In genomic region chr15:103537822-103538213, GRCm38 (mm10) we compare ENCODE assay signal across 8 mouse cellular contexts. TPM values are rescaled to one million over a fixed set of nuclear protein-coding genes. Genes with fewer than 3 reads are reported as not detected.
DNase-seq lines count a peak whose midpoint lies in the region; ATAC-seq and TF ChIP-seq lines count a peak whose summit lies in the region.

Ppp1r1a (minus strand) TSS chr15:103538003.

- H3K27me3 ChIP-seq in embryonic facial prominence, embryonic 10.5 days (replicated peaks; ENCODE audit: low read depth, poor library complexity, severe bottlenecking), result peaks cover 65% of the 10 kb centered on the region
- peaks cover 8% of the 10 kb centered on the region for H3K27me3 ChIP-seq in heart, adult 2 months (ENCODE audit: control insufficient read depth, insufficient read depth, low read length)
- H3K27me3 ChIP-seq in kidney, embryonic 15.5 days, result peaks cover 43% of the 10 kb centered on the region
- peaks cover 19% of the 10 kb centered on the region for H3K27me3 ChIP-seq in neural tube, embryonic 12.5 days (replicated peaks)

- no peak for TF ChIP-seq EP300 in heart, adult 2 months (IDR thresholded peaks at IDR 0.05; ENCODE audit: insufficient read depth, low read depth, low read length)

- ATAC-seq in kidney, embryonic 15.5 days (replicated peaks; ENCODE audit: low FRiP score), result peak; percentile 78
- ATAC-seq in neural tube, embryonic 12.5 days (ENCODE audit: low FRiP score, low read depth), result peak; percentile 85
- ATAC-seq in megakaryocyte progenitor cell, adult 5-6 weeks (replicated peaks; ENCODE audit: poor library complexity), result no peak; the same call in 1 of the 2 replicates

- H3K4me3 ChIP-seq in embryonic facial prominence, embryonic 10.5 days, result peak within 1 kb of the TSS; percentile 75
- H3K4me3 ChIP-seq in heart, adult 2 months, result peak within 1 kb of the TSS; percentile 50
- peak within 1 kb of the TSS; percentile 69 for H3K4me3 ChIP-seq in kidney, embryonic 15.5 days (replicated peaks)
- peak within 1 kb of the TSS; percentile 56 for H3K4me3 ChIP-seq in neural tube, embryonic 12.5 days

- TF ChIP-seq POLR2A in heart, adult 2 months (IDR thresholded peaks at IDR 0.05; ENCODE audit: insufficient read depth, low read depth, low read length), result no peak

- H3K4me2 ChIP-seq in kidney, embryonic 15.5 days, result peak within 1 kb of the TSS; percentile 92
- H3K4me2 ChIP-seq in neural tube, embryonic 12.5 days (replicated peaks), result peak within 1 kb of the TSS; percentile 95

- DNase-seq in layer of hippocampus, adult 11-12 months (ENCODE audit: low spot score), result peak; percentile 64
- no peak for DNase-seq in layer of hippocampus, adult 9-10 months (ENCODE audit: low spot score)
- DNase-seq in embryonic facial prominence, embryonic 10.5 days (ENCODE audit: low spot score), result peak; percentile 88
- DNase-seq in heart, adult 2 months, result peak; percentile 44 to 53
- peak; percentile 35 for DNase-seq in liver

- no peaks in the 10 kb centered on the region for H3K79me2 ChIP-seq in heart, adult 2 months (replicated peaks; ENCODE audit: control insufficient read depth, insufficient read depth, low read length)

- H3K9me3 ChIP-seq in embryonic facial prominence, embryonic 10.5 days, result no peaks in the 10 kb centered on the region
- no peaks in the 10 kb centered on the region for H3K9me3 ChIP-seq in kidney, embryonic 15.5 days (replicated peaks)
- no peaks in the 10 kb centered on the region for H3K9me3 ChIP-seq in neural tube, embryonic 12.5 days

- intact Hi-C loops in heart, adult 2 months (cut with DNase I), result no loop called here

- no peak for TF ChIP-seq CTCF in heart, adult 2 months (IDR thresholded peaks at IDR 0.05)

- H3K4me1 ChIP-seq in embryonic facial prominence, embryonic 10.5 days, result peaks cover 30% of the 10 kb centered on the region
- no peaks in the 10 kb centered on the region for H3K4me1 ChIP-seq in heart, adult 2 months (ENCODE audit: control insufficient read depth, insufficient read depth, low read length)
- H3K4me1 ChIP-seq in kidney, embryonic 15.5 days, result peaks cover 42% of the 10 kb centered on the region
- H3K4me1 ChIP-seq in neural tube, embryonic 12.5 days, result peaks cover 14% of the 10 kb centered on the region

- H3K9ac ChIP-seq in heart, adult 2 months (ENCODE audit: low read depth, low read length), result peak within 1 kb of the TSS; percentile 5
- H3K9ac ChIP-seq in kidney, embryonic 15.5 days, result peak within 1 kb of the TSS; percentile 53
- peak within 1 kb of the TSS; percentile 51 for H3K9ac ChIP-seq in neural tube, embryonic 12.5 days

- H3K36me3 ChIP-seq in embryonic facial prominence, embryonic 10.5 days (replicated peaks), result no peaks in the 10 kb centered on the region
- no peaks in the 10 kb centered on the region for H3K36me3 ChIP-seq in heart, adult 2 months (ENCODE audit: control insufficient read depth, insufficient read depth, low read length)
- no peaks in the 10 kb centered on the region for H3K36me3 ChIP-seq in kidney, embryonic 15.5 days
- no peaks in the 10 kb centered on the region for H3K36me3 ChIP-seq in neural tube, embryonic 12.5 days

- WGBS in embryonic facial prominence, embryonic 10.5 days, result under 1% methylated on average over 36 of the region's 36 CpGs
- WGBS in heart, adult 2 months, result under 1% methylated on average over 36 of the region's 36 CpGs
- WGBS in kidney, embryonic 15.5 days, result under 1% methylated on average over 36 of the region's 36 CpGs
- 0% methylated on average over 36 of the region's 36 CpGs for WGBS in neural tube, embryonic 12.5 days

- peak within 1 kb of the TSS; percentile 74 for H3K27ac ChIP-seq in embryonic facial prominence, embryonic 10.5 days (replicated peaks)
- H3K27ac ChIP-seq in heart, adult 2 months, result no peak within 1 kb of the TSS
- no peak within 1 kb of the TSS; the same call in 1 of the 2 replicates for H3K27ac ChIP-seq in kidney, embryonic 15.5 days
- no peak within 1 kb of the TSS for H3K27ac ChIP-seq in neural tube, embryonic 12.5 days

RNA-seq across cellular contexts. Expression of gene Ppp1r1a, which starts in this region (rescaled TPM):
- polyA plus RNA-seq in embryonic facial prominence, embryonic 10.5 days (2016; fragmentation: Nextera tagmentation; extraction: Ambion mirVana), result 14.3 and 16.4 TPM in 2 replicates
- total RNA-seq in heart, adult 2 months (2021), result 10 to 100 TPM in 1 of 2 experiments, 1 to 10 TPM in 1; 9.0 to 11.6 TPM
- 3.2 and 5.7 TPM in 2 replicates for polyA plus RNA-seq in heart, adult 2 months (2012; rRNA removed)
- polyA plus RNA-seq in kidney, embryonic 15.5 days (2015; fragmentation: Nextera tagmentation; extraction: Ambion mirVana), result 18.9 and 21.5 TPM in 2 replicates
- polyA plus RNA-seq in neural tube, embryonic 12.5 days (2016; fragmentation: Nextera tagmentation; extraction: Ambion mirVana), result 53.1 and 55.5 TPM in 2 replicates
- total RNA-seq in megakaryocyte progenitor cell, adult 5-6 weeks (2015), result not detected in 2 replicates
- total RNA-seq in megakaryocyte progenitor cell, adult 5-6 weeks (2017), result not detected in 2 replicates

Comparison
In these comparisons a context has a peak if more than half of its experiments do, and no peak if none do; other contexts are left out.
1. RNA of gene Ppp1r1a (total RNA-seq): 9.0 to 11.6 TPM in heart, adult 2 months; not detected in megakaryocyte progenitor cell, adult 5-6 weeks; every median in the first group is over 4 times any median in the second.
2. Peak in every context shown above with its lines, with median percentiles within 50 percentile points of each other: H3K4me3 ChIP-seq and H3K9ac ChIP-seq.